Mouse (Mus musculus): Measurements from ENCODE around the gene Hist1h2bn.
"Not testable (repeated sequence)": the region's sequence is repeated elsewhere in the genome, so short reads cannot be mapped to it uniquely, and the experiment has no call there.

Gene Hist1h2bn

GRCm38 (mm10) chr13:21753524-21754285 is at the start of gene Hist1h2bn, which contains the start of gene Hist1h2ak:
TSS of gene Hist1h2bn (plus strand) at chr13:21754123.
TSS of gene Hist1h2ak (minus strand) at chr13:21753827.
- peak; percentile 87 for DNase-seq

- no peak for DNase-seq
Measured at GRCm38 (mm10) chr13:21706669-21707068, 47.3 kb upstream of the Hist1h2bn start.

DNA sequence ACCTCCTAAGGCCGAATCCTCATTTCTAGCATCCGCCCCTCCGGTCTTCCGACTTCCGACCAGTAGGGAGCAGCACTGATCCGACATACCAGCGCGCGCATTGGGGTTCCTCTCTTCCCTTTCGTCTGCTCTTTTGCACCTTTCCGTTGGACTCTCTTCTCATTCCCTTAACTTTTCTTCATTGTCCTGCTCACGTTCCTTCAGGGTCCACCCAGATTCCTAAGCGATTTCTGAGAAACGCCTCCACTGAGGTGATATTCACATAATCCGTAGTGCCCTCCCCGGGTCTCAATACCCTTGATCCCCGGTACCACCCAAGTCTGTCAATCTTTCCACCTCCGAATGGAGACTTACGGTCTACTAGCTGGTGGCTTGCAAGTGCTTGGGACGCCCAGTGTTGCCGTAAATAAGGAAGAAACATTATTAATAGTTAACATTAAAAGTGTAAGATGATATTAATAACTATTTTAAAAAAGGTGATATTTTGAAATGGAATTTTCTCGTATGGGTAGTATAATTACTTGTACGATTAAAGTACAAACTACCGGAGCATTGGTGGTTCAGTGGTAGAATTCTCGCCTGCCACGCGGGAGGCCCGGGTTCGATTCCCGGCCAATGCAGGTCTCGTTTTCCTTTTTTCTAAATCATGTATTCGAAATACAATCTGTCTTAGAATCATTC is 43.8 kb upstream of the Hist1h2bn start:
- peak; percentile 95 for DNase-seq

GRCm38 (mm10) chr13:21710821-21711525 is 43.0 kb upstream of the Hist1h2bn start:
- DNase-seq, result peak; percentile 87

DNA sequence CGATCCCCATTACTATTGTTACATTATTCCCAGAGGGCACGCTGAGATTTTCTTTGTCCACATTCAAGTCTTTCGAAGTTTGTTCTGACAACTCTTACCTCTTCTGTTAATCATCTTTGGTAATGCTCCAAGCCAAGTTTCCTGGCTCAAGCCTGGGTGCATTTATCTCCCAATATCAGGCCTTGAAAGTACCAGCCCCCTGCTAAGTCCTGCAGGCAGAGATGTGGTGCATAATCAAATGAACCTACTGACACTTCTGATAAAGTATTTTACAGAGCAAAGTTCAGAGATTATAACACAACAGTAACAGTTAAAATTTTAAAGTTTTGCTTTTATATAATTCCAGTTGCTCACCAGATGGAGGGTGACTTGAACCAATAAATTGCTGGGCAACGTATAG is 42.2 kb upstream of the Hist1h2bn start:
- DNase-seq, result no peak

GRCm38 (mm10) chr13:21714725-21715124 is 39.2 kb upstream of the Hist1h2bn start:
- peak; percentile 84 for DNase-seq

GRCm38 (mm10) chr13:21715131-21715863 is 38.6 kb upstream of the Hist1h2bn start:
- no peak for DNase-seq

GRCm38 (mm10) chr13:21715864-21716539 is 37.9 kb upstream of the Hist1h2bn start, which contains the start of the genes Hist1h2bl and Hist1h2ai:
TSS of gene Hist1h2bl (minus strand) at chr13:21716143.
TSS of gene Hist1h2ai (plus strand) at chr13:21716422.
- peak; percentile 94 for DNase-seq

DNA sequence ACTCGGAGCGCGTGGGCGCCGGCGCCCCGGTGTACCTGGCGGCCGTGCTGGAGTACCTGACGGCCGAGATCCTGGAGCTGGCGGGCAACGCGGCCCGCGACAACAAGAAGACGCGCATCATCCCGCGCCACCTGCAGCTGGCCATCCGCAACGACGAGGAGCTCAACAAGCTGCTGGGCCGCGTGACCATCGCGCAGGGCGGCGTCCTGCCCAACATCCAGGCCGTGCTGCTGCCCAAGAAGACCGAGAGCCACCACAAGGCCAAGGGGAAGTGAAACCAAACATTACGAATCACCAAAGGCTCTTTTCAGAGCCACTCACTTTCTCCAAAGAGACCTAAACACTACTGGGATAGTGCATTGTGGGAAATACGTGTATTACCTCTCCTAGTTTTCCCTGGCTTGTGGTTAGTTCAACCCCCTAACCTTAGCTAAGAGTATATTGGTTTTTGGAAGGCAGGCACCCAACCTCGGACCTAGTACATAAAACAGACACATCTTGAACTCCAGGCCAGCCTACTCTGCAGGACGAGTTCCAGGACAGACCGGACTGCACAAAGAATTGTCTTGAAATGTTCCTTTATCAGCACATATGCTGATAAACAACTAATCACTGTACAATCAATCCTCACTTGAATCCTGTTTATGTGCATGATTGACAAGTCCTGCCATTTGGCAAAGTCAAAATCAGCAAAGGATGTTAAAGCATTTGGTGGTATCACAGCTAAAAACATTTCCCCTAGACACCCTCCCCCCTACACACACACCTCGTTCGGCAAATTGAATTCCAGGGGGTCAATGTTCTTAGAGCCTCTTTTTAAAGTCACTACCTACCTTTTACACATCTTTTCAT is 37.2 kb upstream of the Hist1h2bn start:
- DNase-seq, result peak; percentile 51

- peak; percentile 90 for DNase-seq
Measured at GRCm38 (mm10) chr13:21717397-21718357, 36.2 kb upstream of the Hist1h2bn start, which contains the start of gene Hist1h3h. TSS of gene Hist1h3h (plus strand) at chr13:21717659.

DNA sequence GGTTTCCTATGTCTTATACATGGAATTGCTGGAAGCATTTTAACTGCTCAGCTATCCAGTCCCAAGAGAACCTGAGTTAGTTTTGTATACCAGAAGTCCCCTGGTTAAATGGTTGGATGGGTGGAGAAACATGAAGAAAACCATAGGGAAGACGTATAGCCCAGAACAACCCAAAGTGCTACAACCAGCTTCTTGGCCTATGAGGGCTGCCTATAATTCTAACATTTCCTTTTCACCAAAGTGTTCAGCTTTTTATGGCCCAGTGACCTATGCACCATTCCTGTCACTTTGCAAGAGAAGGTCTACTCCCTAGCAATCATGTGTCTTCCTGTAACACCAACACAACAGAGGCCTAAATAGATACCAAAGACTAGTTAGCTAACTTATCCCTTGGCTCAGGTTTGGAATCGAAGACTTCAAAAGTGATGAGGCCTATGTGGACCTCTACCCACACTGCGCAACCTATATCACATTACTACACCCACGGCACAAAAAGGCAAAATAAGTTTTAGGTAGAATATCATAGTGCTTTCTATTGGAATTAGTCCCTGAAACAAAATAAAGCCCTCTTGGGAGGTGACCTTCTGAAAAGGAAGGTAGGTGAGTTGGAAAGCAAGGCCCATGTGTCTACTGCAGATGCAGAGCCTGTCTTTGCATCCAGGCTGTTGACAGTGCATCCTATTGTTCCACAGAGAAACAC is 35.4 kb upstream of the Hist1h2bn start:
- DNase-seq, result no peak

- DNase-seq, result not testable (repeated sequence)
Measured at GRCm38 (mm10) chr13:21721107-21721756, 32.7 kb upstream of the Hist1h2bn start.

DNA sequence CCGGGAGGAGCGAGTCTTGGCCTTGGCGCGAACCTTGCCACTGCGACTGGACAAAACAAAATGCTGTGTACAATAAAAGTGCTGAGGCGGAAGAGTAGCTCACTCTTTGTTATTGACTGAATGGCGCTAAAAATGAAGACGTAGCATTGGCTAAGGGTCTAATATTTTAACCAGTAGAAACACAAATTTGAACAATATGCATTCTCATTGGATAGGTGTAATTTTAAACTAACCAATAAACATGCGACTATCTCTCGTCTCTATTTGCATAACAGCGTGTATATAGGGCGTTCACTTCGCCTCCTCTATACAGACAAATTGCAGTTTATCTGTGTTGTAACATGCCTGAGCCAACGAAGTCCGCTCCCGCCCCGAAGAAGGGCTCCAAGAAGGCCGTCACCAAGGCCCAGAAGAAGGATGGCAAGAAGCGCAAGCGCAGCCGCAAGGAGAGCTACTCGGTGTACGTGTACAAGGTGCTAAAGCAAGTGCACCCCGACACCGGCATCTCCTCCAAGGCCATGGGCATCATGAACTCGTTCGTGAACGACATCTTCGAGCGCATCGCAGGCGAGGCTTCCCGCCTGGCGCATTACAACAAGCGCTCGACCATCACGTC is 32.1 kb upstream of the Hist1h2bn start, which contains the start of gene Hist1h2bm:
TSS of gene Hist1h2bm (plus strand) at position 288 of the 616 bp plus-strand sequence.
- peak; percentile 85 for DNase-seq

DNA sequence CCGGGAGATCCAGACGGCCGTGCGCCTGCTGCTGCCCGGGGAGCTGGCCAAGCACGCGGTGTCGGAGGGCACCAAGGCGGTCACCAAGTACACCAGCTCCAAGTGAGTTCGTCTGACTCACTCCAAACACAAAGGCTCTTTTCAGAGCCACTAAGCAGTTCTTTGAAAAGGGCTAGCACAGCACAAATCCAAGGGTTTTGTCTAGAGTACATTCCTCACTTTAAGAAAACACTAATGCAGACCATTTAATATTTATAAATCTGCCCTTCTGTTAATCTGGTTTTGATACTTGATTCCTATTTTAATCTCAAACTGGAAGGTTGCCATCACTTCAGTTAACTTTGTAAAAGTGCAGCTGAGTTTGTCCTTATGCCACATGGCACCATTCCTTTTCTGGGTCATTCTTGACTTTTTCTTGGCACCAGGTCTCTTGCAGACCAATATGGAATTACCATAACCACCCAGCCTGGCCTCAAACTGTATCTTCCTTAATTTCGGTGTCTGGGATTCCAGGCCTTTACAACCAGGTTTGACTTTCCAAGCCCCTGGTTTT is 31.5 kb upstream of the Hist1h2bn start:
- DNase-seq, result no peak

GRCm38 (mm10) chr13:21722993-21723836 is 30.7 kb upstream of the Hist1h2bn start:
- DNase-seq, result no peak

DNA sequence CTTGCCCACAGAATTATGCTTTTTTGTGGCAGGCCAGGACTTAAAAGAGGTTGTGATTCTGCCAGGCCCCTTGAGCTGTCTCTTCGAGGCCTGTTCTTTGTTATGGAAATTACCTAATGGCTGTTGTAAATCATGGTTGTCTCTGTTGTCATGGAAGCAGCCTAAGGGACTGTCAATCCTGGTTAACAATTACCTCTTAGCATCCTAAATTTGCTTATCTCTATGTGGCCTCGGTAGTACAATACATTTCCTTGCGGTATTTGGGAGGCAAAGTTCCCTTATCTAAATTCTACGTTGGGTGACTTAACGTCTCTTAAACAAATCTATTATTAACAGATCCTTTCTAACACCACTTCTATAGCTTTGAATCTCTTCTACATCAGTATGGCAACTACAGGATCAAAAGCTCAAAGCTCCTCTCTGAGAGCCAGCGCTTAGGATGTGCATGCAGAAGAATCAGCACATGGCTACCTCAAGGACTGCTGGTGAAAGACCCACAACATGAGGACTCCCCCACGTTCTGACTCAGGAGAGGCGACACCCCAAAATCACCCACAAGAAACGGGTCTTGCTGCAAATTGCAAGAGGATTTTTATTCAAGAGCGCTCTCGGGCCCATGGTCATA is 25.9 kb upstream of the Hist1h2bn start:
- no peak for DNase-seq
